Mouse (Mus musculus): ENCODE results near the gene Stx5a.

DNA sequence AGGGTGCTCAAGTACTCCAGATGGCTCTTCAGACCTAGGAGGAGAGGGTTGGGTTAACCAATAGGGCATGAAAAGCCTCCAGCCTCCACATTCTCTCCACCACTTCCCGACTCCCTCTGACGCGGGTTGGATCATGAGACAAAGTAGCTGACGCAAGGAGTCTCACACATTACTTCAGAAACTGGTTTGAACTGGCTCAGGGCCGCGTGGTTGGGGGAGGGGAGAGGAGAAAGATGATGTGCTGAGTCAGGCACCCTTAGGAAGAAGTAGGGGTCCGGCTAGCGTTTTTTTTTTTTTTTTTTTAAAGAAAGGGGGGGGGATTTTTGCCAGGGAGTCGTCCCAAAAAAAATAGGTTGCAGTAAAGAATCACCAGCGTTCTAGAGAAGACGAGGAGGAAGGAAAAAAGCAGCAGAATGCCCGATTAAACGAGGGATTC, 28.3 kb upstream of the Stx5a start:
- TF ChIP-seq EP300 (IDR thresholded peaks at IDR 0.05; ENCODE audit: insufficient read depth, low read depth, low read length) (no peak), POLR2A (IDR thresholded peaks at IDR 0.05; ENCODE audit: insufficient read depth, low read depth, low read length) (no peak), CTCF (IDR thresholded peaks at IDR 0.05) (no peak)
